Mouse (Mus musculus) kidney, adult 8-10 months (tissue): ENCODE data around the gene Ywhae.

Experiments
- DNase-seq, 2 experiments: peaks; one replicate each; pipeline ENCODE4 v3.0.0; 2022

Gene Ywhae

DNA sequence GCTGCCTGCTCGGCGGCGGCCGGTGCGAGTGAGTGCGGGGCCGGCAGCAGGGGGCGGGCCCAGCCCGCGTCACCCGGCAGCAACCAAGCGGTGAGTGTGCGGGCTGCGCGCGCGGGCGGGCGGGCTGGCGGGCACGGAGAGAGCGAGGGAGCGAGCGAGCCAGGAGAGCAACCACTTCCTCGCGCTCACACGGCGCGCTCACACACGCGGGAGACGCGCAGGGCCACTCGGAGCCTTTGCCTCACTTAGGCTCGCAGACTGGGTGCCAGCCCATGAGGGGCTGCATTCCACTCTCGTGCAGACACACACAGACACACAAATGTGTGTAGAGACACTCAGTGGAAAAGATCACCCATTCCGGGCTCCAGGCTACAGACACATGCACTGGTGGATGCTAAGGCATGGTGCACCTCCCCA, 63.4 kb downstream of the Ywhae start, which contains the start of gene Doc2b:
Gene Doc2b (minus strand): TSS at position 21 of the 417 bp plus-strand sequence.
- no peak for DNase-seq

DNA sequence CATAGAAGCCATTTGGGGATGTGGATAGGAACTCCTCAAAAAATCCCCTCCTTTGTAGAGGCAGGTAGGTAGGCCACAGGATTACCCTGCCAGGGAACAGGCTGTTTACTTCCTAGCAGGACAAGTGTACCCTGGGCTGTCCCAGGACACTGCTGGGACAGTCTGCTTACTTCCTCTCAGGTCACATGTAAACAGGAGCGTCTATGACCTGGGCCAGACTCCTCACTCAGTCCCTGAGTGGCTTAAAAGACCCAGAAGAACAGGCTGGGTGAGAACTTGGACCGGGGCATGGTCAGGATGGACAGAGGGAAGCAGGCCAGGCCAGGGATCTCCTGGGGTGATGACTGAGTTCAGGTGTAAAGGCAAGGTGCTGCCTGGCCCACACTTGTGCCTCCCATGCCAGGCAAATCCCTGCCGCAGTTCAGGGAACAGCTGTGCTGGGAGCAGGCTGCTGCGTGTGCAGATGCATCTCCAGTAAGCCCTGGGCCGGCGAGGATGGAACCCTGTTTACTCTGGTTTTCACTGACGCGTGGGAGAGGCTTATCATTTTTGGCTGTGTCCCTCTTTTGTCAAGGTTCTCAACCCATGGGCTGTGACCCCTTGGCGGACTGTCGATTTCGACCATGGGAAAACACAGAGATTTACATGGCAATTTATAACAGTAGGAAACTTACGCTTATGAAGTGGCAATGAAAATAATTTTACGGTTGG, 64.0 kb downstream of the Ywhae start:
- no peak for DNase-seq

DNA sequence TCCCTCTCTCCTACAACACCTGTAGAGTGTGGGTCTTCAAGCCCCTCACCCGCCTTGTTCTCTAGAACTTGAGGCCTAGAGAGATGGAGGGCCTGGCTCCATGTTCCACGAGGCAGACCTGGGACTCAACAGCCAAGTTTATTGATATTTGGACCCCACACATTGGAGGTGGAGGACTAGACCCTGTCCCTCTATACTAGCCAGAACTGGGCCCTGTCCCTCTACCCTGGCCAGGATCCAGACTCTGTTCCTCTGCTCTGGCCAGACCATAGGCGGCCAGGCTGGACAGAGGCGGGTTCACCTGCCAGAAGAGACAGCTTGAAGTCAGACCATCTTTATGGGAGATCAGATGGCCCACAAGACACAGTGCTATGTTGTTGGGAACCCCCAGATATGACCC, 68.7 kb downstream of the Ywhae start:
- no peak for DNase-seq

DNA sequence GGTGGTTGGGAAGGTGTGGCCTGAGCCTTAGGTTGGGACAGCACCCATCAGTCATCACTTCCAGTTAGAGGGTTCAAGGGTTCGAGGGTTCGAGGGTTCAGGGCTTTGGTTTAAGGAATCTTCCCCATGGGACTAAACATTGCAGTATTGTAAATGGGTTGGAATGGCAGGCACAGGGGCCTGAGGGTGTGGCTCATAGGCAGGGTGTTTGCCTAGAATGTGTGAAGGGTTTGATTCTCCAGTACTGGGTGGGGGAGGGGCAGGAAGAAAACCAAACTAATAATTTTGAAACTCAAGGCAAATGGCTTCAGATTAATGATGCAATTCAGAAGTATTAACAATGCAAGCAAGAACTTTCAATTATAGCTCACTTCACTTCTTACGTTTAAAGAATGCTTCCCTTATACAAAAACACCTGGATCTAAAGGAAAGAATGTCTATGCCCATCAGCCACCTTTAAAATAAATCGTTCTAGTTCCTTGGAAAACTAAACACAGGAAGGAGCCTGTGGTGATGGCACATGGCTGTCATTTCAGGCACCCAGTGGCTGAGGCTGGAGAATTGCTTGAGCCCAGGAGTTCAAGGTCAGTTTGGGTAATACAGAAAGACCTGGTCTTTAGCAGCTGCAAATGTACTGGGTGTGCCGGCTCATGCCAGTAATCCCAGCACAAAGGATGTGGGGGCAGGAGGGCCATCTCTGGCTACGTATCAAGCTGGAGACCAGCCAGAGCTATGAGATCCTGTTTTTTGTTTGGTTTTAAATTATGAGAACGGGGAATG, 69.3 kb downstream of the Ywhae start:
- no peak for DNase-seq

DNA sequence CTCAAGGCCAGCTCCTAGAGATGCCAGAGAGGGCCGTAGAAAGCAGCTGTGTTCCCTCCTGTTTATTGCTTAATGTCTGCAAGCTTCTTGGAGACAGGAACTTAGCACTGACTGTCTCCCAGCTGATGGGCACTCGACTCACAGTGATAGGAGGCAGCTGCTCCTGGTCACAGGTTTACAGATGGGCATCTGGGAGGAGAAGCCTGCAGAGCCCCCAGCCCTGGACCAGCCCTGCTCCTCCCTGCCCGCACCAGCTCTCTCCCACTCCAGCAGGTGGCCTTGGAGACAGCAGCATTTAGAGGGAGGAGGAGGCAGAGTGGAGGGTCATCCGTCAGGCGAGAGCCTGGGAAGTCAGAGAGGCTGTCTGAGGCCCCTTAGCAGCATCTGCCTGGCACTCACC, 74.8 kb downstream of the Ywhae start:
- no peak for DNase-seq

DNA sequence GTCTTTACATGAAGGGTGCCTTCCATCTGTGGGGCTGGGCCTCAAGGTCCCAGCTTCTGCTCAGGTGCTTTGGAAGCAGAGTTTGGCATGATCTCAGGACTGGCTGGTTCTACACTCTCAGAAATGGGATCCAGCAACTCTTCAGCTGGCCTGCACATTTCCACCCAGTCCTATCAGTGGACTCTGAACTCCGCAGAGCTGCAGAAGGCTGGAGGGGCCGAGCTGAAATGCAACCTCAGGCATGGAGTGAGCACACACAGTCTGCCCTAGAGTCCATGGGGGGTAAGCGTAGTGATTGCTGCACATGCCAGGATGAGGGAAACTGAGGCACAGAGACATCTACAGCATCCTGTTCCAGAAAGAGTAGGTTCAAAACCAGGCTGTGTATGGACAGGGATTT, 77.9 kb downstream of the Ywhae start:
- DNase-seq: no peak

DNA sequence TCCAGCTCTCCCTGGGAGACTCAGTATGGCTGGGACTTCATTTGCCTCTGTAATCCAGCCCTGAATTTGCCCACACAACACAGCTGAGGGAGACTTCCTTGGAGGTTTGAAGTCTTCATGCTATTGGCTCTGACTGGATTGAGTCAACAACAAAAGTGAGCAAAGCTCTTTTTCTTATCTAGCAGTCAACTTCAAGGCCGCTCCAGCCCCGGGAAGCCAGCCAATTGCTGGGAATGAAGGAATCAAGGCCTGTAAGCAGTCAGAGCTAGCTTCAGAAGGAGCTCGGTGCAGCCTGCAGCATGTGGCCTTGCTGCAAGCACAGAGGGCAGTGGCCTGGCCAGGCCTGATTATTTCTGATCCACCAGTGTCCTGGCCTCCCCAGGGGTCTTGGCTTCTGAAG, 79.2 kb downstream of the Ywhae start:
- DNase-seq: peak; percentile 73 to 81

DNA sequence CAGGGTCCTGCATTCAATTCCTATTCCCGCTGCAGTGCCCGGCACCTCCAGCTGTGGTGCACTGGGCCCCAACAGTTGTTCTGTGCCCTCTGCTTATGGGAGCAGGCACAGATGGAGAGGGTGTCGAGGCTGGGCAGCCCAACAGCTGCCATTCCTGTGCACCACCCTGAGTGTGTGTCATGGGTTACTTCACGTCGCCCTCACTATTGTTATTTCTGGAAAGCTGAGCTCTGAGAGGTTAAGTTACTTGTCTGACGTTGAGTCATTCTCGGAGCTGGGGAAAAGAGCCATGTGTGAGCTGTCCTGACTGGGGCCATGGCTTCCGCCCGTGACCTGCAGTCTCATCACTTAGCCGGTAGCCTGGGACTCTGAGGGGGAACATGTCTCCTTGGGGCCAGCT, 80.4 kb downstream of the Ywhae start:
- DNase-seq: no peak
